Mouse (Mus musculus): Measurements from ENCODE around the gene Olfr728. TPM values are rescaled to one million over a fixed set of nuclear protein-coding genes. Genes with fewer than 3 reads are reported as not detected.

Olfr728 gene
- not detected for polyA plus RNA-seq (2014; fragmentation: Illumina TruSeq; extraction: RNeasy Lipid Tissue Mini Kit (QIAGEN cat#74804); ENCODE audit: low read depth, low replicate concordance)

DNA sequence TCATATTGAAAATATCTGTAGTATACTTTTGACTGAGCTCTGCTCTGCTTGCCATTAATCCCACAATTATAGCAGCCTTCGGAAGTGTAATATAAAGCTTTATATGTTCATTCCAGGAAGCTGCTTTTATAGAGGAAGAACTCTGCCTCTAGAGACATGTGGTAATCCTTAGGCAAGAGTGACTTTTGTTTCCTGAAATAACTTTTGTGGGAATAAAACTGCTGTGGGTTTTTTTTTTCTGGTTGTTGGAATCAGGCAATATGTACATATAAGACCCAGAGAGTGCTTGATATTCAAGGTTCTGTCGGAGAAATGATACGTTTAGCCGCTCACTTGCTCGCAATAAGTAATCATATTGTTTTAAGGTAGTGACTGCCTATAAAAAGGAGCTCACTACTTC, at the start of gene Olfr728:
Gene Olfr728, minus strand, starts transcription at position 101 of the 400 bp plus-strand sequence.

DNA sequence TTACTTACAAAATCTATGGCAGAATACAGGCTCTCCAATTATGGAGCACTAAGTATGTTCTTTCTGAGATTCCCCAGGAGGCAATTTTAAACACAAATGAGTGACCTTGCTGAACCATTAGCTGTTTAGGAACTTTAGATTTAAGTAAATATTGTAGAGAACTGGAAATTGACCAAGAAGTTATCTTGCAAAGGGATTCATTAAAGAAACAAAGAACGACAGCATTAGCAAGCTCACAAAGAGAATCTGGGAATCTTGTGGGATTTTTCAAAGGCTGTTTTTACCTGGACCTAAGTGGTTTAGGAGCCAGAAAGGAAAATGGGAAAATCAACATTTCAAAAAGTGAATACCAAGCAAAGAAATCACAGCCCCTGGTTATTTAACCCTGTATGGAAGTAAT, 45.6 kb upstream of the Olfr728 start, which contains the start of gene Olfr730:
Gene Olfr730, minus strand, starts transcription at position 101 of the 400 bp plus-strand sequence.

GRCm38 (mm10) chr14:50152810-50153209, 10.3 kb upstream of the Olfr728 start, which contains the start of gene Olfr729:
Gene Olfr729 (minus strand): TSS chr14:50152910.

DNA sequence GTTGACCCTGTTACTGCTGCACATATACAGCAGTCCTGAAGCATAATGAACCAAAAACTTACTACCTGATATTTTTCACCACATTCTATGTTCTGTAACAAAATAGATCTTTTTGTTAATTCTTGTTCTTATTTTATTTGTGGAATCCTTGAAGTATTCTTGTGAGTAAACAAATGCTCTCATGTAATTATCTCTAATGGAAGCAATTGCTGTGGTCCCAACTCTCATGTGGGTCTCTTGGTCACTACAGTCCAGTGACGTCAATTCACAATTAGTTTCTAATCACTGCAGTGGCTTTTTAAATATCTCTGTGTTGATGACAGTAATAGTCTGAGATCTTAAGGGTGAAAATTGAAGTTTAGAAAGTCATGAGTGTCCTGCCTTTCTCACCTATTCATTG, 19.6 kb downstream of the Olfr728 start, which contains the start of gene Olfr727:
Gene Olfr727, plus strand, starts transcription at position 301 of the 400 bp plus-strand sequence.

GRCm38 (mm10) chr14:50090853-50091252, 51.6 kb downstream of the Olfr728 start, which contains the start of gene Olfr726:
Gene Olfr726 (minus strand): TSS chr14:50090953.

Other genes with a start within 250 kb of the Olfr728 start
- not detected for gene Olfr722, start 240.7 kb downstream of the Olfr728 start, polyA plus RNA-seq (2014; fragmentation: Illumina TruSeq; extraction: RNeasy Lipid Tissue Mini Kit (QIAGEN cat#74804); ENCODE audit: low read depth, low replicate concordance)
- not detected for gene Olfr723, start 210.9 kb downstream of the Olfr728 start, polyA plus RNA-seq (2014; fragmentation: Illumina TruSeq; extraction: RNeasy Lipid Tissue Mini Kit (QIAGEN cat#74804); ENCODE audit: low read depth, low replicate concordance)
- gene Olfr724, start 179.4 kb downstream of the Olfr728 start, polyA plus RNA-seq (2014; fragmentation: Illumina TruSeq; extraction: RNeasy Lipid Tissue Mini Kit (QIAGEN cat#74804); ENCODE audit: low read depth, low replicate concordance): not detected
- not detected for gene Olfr725, start 102.3 kb downstream of the Olfr728 start, polyA plus RNA-seq (2014; fragmentation: Illumina TruSeq; extraction: RNeasy Lipid Tissue Mini Kit (QIAGEN cat#74804); ENCODE audit: low read depth, low replicate concordance)
- not detected for gene Olfr726, start 51.7 kb downstream of the Olfr728 start, polyA plus RNA-seq (2014; fragmentation: Illumina TruSeq; extraction: RNeasy Lipid Tissue Mini Kit (QIAGEN cat#74804); ENCODE audit: low read depth, low replicate concordance)
- not detected for gene Olfr727, start 19.5 kb downstream of the Olfr728 start, polyA plus RNA-seq (2014; fragmentation: Illumina TruSeq; extraction: RNeasy Lipid Tissue Mini Kit (QIAGEN cat#74804); ENCODE audit: low read depth, low replicate concordance)
- not detected for gene Olfr729, start 10.2 kb upstream of the Olfr728 start, polyA plus RNA-seq (2014; fragmentation: Illumina TruSeq; extraction: RNeasy Lipid Tissue Mini Kit (QIAGEN cat#74804); ENCODE audit: low read depth, low replicate concordance)
- not detected for gene Olfr730, start 45.5 kb upstream of the Olfr728 start, polyA plus RNA-seq (2014; fragmentation: Illumina TruSeq; extraction: RNeasy Lipid Tissue Mini Kit (QIAGEN cat#74804); ENCODE audit: low read depth, low replicate concordance)
- gene Olfr731, start 99.2 kb upstream of the Olfr728 start, polyA plus RNA-seq (2014; fragmentation: Illumina TruSeq; extraction: RNeasy Lipid Tissue Mini Kit (QIAGEN cat#74804); ENCODE audit: low read depth, low replicate concordance): not detected
- not detected for gene Olfr732, start 141.5 kb upstream of the Olfr728 start, polyA plus RNA-seq (2014; fragmentation: Illumina TruSeq; extraction: RNeasy Lipid Tissue Mini Kit (QIAGEN cat#74804); ENCODE audit: low read depth, low replicate concordance)
- gene Olfr733, start 158.8 kb upstream of the Olfr728 start, polyA plus RNA-seq (2014; fragmentation: Illumina TruSeq; extraction: RNeasy Lipid Tissue Mini Kit (QIAGEN cat#74804); ENCODE audit: low read depth, low replicate concordance): not detected
- gene Olfr734, start 184.1 kb upstream of the Olfr728 start, polyA plus RNA-seq (2014; fragmentation: Illumina TruSeq; extraction: RNeasy Lipid Tissue Mini Kit (QIAGEN cat#74804); ENCODE audit: low read depth, low replicate concordance): not detected
- not detected for gene Olfr735, start 206.2 kb upstream of the Olfr728 start, polyA plus RNA-seq (2014; fragmentation: Illumina TruSeq; extraction: RNeasy Lipid Tissue Mini Kit (QIAGEN cat#74804); ENCODE audit: low read depth, low replicate concordance)
- not detected for gene Tlr11, start 215.2 kb upstream of the Olfr728 start, polyA plus RNA-seq (2014; fragmentation: Illumina TruSeq; extraction: RNeasy Lipid Tissue Mini Kit (QIAGEN cat#74804); ENCODE audit: low read depth, low replicate concordance)
- not detected for gene Olfr736, start 238.5 kb upstream of the Olfr728 start, polyA plus RNA-seq (2014; fragmentation: Illumina TruSeq; extraction: RNeasy Lipid Tissue Mini Kit (QIAGEN cat#74804); ENCODE audit: low read depth, low replicate concordance)